Comparison of ENCODE assay signal across 8 mouse cellular contexts in genomic region chr7:126198926-126199325, GRCm38 (mm10). TPM values are rescaled to one million over a fixed set of nuclear protein-coding genes. Genes with fewer than 3 reads are reported as not detected.
DNase-seq lines count a peak whose midpoint lies in the region; ATAC-seq and TF ChIP-seq lines count a peak whose summit lies in the region.

No protein-coding gene starts in this region.

- no peak for TF ChIP-seq EP300 in liver, postnatal 0 days (IDR thresholded peaks at IDR 0.05; ENCODE audit: low read depth)

- ATAC-seq in heart, embryonic 14.5 days (ENCODE audit: insufficient number of reproducible peaks, insufficient read depth, low FRiP score, low read depth) = no peak
- ATAC-seq in G1E (ENCODE audit: extremely low read depth, insufficient number of reproducible peaks, low FRiP score, poor library complexity, severe bottlenecking) = no peak
- ATAC-seq in forebrain, embryonic 16.5 days = no peak
- ATAC-seq in liver, postnatal 0 days = no peak
- ATAC-seq in granulocyte monocyte progenitor cell, adult 5-6 weeks (replicated peaks; ENCODE audit: poor library complexity, severe bottlenecking) = no peak

- no peaks in the 10 kb centered on the region for H3K27me3 ChIP-seq in heart, embryonic 14.5 days (ENCODE audit: control insufficient read depth, insufficient read depth, low read length)
- H3K27me3 ChIP-seq in G1E (ENCODE audit: insufficient read depth, low read length) = peaks cover 3% of the 10 kb centered on the region; the same call in 1 of the 2 replicates
- no peaks in the 10 kb centered on the region for H3K27me3 ChIP-seq in forebrain, embryonic 16.5 days (replicated peaks; ENCODE audit: control insufficient read depth, insufficient read depth, low read length)
- H3K27me3 ChIP-seq in liver, postnatal 0 days (ENCODE audit: insufficient read depth, low read length) = no peaks in the 10 kb centered on the region

- no peaks in the 10 kb centered on the region for H3K9me3 ChIP-seq in heart, embryonic 14.5 days (ENCODE audit: control insufficient read depth, low read length)
- H3K9me3 ChIP-seq in G1E (replicated peaks) = no peaks in the 10 kb centered on the region
- no peaks in the 10 kb centered on the region for H3K9me3 ChIP-seq in forebrain, embryonic 16.5 days (ENCODE audit: control insufficient read depth, low read length)
- H3K9me3 ChIP-seq in liver, postnatal 0 days (ENCODE audit: low read length) = no peaks in the 10 kb centered on the region

- peak overlapping the region; percentile 94 for H3K4me2 ChIP-seq in heart, embryonic 14.5 days (ENCODE audit: low read length)
- peak overlapping the region; percentile 82 for H3K4me2 ChIP-seq in forebrain, embryonic 16.5 days (ENCODE audit: low read length)
- H3K4me2 ChIP-seq in liver, postnatal 0 days (ENCODE audit: low read depth, low read length) = peak overlapping the region; percentile 89

- H3K36me3 ChIP-seq in heart, embryonic 14.5 days (ENCODE audit: control insufficient read depth, insufficient read depth, low read length) = no peaks in the 10 kb centered on the region
- peaks cover 21% of the 10 kb centered on the region for H3K36me3 ChIP-seq in G1E (replicated peaks)
- no peaks in the 10 kb centered on the region for H3K36me3 ChIP-seq in forebrain, embryonic 16.5 days (ENCODE audit: control insufficient read depth, insufficient read depth)
- H3K36me3 ChIP-seq in liver, postnatal 0 days (replicated peaks; ENCODE audit: insufficient read depth, low read length) = no peaks in the 10 kb centered on the region; the same call in 1 of the 2 replicates

- H3K4me1 ChIP-seq in heart, embryonic 14.5 days (ENCODE audit: control insufficient read depth in 2 of 2, insufficient read depth in 2 of 2, low read length in 2 of 2) = peaks cover 2 to 14% of the 10 kb centered on the region in 2 experiments; a peak in 3 of 4 replicates
- H3K4me1 ChIP-seq in G1E (ENCODE audit: insufficient read depth, low read depth, low read length) = peaks cover 44% of the 10 kb centered on the region
- H3K4me1 ChIP-seq in forebrain, embryonic 16.5 days (replicated peaks; ENCODE audit: control insufficient read depth, insufficient read depth, low read length) = peaks cover 21% of the 10 kb centered on the region
- peaks cover 25% of the 10 kb centered on the region for H3K4me1 ChIP-seq in liver, postnatal 0 days (ENCODE audit: insufficient read depth)

- no peak for TF ChIP-seq CTCF in G1E (IDR thresholded peaks at IDR 0.05; ENCODE audit: low read depth, low read length)
- TF ChIP-seq CTCF in liver, postnatal 0 days (IDR thresholded peaks at IDR 0.05; ENCODE audit: low read depth) = no peak

- peak overlapping the region in 1 of 2 experiments; percentile 90; a peak in 2 of 4 replicates for H3K27ac ChIP-seq in heart, embryonic 14.5 days (replicated peaks in 1 of 2; ENCODE audit: control insufficient read depth in 1 of 2, insufficient read depth in 1 of 2, low read depth in 2 of 2, low read length in 2 of 2)
- no peak overlapping the region for H3K27ac ChIP-seq in forebrain, embryonic 16.5 days (ENCODE audit: low read length)
- H3K27ac ChIP-seq in liver, postnatal 0 days (ENCODE audit: low read depth) = no peak overlapping the region

- H3K4me3 ChIP-seq in heart, embryonic 14.5 days (ENCODE audit: control insufficient read depth in 1 of 2, insufficient read depth in 1 of 2, low read depth in 1 of 2, low read length in 2 of 2) = peak overlapping the region; percentile 82 to 95; a peak in 3 of 4 replicates
- H3K4me3 ChIP-seq in G1E (ENCODE audit: low read depth, low read length) = peak overlapping the region; percentile 95
- H3K4me3 ChIP-seq in forebrain, embryonic 16.5 days (replicated peaks; ENCODE audit: low read length) = peak overlapping the region; percentile 94
- peak overlapping the region; percentile 89 for H3K4me3 ChIP-seq in liver, postnatal 0 days (ENCODE audit: low read depth, low read length)

- no peak for DNase-seq in heart, postnatal 4 days
- no peak for DNase-seq in G1E (ENCODE audit: low spot score)
- no peak for DNase-seq in liver, postnatal 0 days
- DNase-seq in c-Kit-positive CD71-positive TER-119-positive erythroid progenitor cells, embryonic 14.5 days (ENCODE audit: low spot score) = no peak
- DNase-seq in adipocyte (ENCODE audit: low spot score) = no peak

- peak overlapping the region; percentile 98 for H3K9ac ChIP-seq in heart, embryonic 14.5 days (ENCODE audit: low read length)
- H3K9ac ChIP-seq in forebrain, embryonic 16.5 days (replicated peaks; ENCODE audit: low read depth, low read length) = peak overlapping the region; percentile 98; the same call in 1 of the 2 replicates
- H3K9ac ChIP-seq in liver, postnatal 0 days (replicated peaks) = peak overlapping the region; percentile 98

- 14% methylated on average over 1 of the region's 1 CpGs for WGBS in heart, embryonic 14.5 days
- WGBS in forebrain, embryonic 16.5 days = 22% methylated on average over 1 of the region's 1 CpGs
- WGBS in liver, postnatal 0 days (ENCODE audit: insufficient replicate concordance) = 15% methylated on average over 1 of the region's 1 CpGs

RNA-seq across cellular contexts. Expression of gene Xpo6, which starts 1.4 kb away (rescaled TPM):
- 33.8 and 39.0 TPM in 2 replicates for polyA plus RNA-seq in heart, embryonic 14.5 days (2014; fragmentation: Nextera tagmentation; extraction: Ambion mirVana)
- total RNA-seq in heart, postnatal 4 days (2021) = 10 to 100 TPM; 48.9 to 50.3 TPM
- total RNA-seq in G1E (2014; fragmentation: Nextera tagmentation) = 240 and 242 TPM in 2 replicates
- total RNA-seq in G1E (2017) = 49.6 and 50.0 TPM in 2 replicates
- polyA plus RNA-seq in G1E (2012) = 114 and 180 TPM in 2 replicates
- 48.5 and 51.9 TPM in 2 replicates for polyA plus RNA-seq in forebrain, embryonic 16.5 days (2015; fragmentation: Nextera tagmentation; extraction: Ambion mirVana)
- polyA plus RNA-seq in liver, postnatal 0 days (2015; fragmentation: Nextera tagmentation; extraction: Ambion mirVana) = 12.7 and 15.1 TPM in 2 replicates
- total RNA-seq in granulocyte monocyte progenitor cell, adult 5-6 weeks (2014; fragmentation: Nextera tagmentation) = 143 and 157 TPM in 2 replicates
- total RNA-seq in granulocyte monocyte progenitor cell, adult 5-6 weeks (2017) = 30.7 and 47.1 TPM in 2 replicates
